Mouse (Mus musculus) CD8-positive naive resting alpha-beta T cell, adult 2 months (primary cell): ENCODE results near the gene Dmgdh.

Experiments
- DNase-seq, 2 experiments: peaks; one replicate each; pipeline ENCODE4 v3.0.0; 2022; ENCODE audit warnings: low read depth in 2 of 2, low spot score in 2 of 2

Gene Dmgdh

DNA sequence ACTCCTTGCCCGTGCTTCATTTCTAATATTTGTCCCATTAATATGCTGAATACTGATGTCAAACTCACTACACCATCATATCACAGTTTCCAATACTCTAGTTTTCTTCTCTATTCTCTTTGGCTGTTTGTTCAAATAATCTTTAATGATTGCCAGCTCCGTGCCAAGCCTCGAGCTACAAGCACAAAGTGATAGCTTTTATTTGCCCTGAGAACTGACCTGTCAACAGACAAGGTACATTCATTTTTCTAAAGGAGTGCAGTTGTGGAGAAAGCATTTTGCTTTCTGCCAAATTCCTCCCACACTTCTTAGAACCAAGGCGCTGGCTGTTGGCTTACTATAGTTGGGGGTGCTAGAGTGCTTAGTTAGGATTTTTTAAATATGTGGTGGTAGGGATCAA lies 33.0 kb downstream of the Dmgdh start:
- DNase-seq: no peak

DNA sequence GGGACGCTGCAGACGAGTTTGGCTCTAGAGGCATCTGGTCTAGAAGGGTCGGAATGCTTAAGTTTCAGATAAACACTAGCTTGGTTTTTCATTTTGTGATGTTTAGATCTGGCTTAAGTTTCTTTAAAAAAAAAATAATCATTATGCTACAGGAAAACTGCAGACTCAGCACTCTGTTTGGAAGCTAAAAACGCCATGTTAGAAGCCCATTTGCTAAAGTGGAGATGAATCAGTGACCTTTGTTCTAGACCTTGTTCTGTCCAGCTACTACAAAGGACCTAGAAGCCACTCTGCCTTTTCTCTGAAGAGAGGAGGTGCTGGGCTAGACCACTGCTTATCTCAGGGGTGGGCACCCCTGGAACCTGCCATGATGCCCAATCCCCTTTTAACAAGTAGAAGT lies 36.1 kb downstream of the Dmgdh start:
- no peak for DNase-seq

- DNase-seq: no peak
Measured at GRCm38 (mm10) chr13:93711226-93711625, 37.0 kb downstream of the Dmgdh start.

DNA sequence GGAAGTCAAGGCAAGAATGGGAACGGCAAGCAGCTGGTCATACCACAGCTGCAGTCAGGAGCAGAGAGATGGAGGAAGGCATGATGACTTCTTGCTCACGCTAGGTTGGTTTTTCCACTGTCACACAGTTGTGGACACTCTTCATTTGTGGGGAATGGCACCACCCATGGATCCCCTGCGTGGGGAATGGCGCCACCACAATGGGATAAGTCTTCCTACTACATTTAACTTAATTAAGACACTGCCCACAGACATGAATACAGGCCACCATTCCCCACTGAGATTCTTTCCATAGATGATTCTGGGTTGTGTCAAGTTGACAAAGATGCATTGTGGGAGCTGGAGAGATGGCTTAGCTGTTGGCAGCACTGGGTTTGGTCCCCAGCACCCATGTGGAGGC lies 38.1 kb downstream of the Dmgdh start:
- no peak for DNase-seq

GRCm38 (mm10) chr13:93713826-93714225 lies 39.6 kb downstream of the Dmgdh start:
- no peak for DNase-seq

GRCm38 (mm10) chr13:93717113-93717512 lies 42.9 kb downstream of the Dmgdh start:
- no peak for DNase-seq

- DNase-seq: peak in 1 of 2 experiments; percentile 9
Measured at GRCm38 (mm10) chr13:93718948-93719347, 44.7 kb downstream of the Dmgdh start.

DNA sequence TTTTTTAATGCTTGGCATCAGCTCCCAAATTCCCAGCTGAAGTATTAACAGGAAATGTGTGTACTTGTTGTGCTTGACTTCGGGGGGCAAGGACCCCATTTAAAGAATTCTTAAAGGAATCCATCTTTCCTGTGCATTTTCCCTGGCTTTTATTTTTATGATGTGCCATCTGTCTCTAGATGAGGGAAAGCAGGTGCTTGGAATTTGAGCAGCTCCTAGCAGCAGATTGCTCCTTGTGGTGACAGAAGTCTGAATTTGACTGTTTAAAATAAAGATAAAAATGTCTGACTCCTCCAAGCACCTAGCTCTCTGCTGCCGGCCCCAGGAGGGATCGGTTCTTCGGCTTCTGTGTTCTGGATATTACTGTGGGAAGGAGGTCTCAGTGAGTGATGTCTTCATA lies 47.7 kb downstream of the Dmgdh start:
- no peak for DNase-seq

- DNase-seq: no peak
Measured at GRCm38 (mm10) chr13:93723455-93723854, 49.2 kb downstream of the Dmgdh start.

DNA sequence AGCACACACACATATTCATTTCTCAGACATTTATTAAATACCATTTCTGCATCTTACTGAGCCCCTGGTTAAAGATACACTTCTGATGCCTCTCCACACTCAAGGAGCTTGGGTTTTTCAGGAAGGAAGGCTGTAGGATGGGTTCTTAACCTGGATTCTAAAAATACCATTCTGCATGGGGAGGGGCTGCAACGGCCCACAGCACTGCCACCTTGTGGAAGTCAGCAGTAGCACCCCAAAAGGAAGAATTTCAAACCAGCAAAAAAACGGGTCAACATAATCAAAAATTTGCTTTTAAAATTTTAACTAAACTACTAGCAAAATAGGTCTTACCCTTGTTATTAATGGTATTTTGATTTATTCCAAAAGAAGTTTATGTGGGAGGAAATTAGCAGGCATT lies 50.0 kb downstream of the Dmgdh start:
- DNase-seq: no peak

DNA sequence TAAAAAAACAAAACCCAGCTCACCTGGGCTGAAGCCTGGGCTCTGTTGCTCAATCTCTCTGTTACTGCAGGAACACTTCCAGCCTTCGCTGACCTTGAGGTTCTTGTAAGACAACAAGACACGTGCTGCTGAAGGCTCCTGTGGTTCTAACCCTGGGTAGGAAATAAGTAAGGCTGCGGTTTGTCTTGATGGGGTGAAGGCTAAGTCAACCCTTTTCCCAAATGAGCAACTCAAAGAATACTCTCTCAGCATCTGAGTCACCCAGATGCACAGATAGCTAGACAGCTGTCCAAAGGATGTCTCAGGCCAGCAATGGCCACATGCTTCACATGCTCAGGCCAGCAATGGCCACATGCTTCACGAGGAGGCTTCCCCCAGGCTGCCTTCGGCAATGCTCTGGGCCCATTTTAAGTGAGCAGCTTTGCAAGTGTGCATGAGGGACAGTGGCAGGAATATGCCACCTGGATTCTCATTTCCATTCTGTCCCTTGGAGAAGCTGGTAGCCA lies 61.0 kb downstream of the Dmgdh start:
- DNase-seq: no peak

DNA sequence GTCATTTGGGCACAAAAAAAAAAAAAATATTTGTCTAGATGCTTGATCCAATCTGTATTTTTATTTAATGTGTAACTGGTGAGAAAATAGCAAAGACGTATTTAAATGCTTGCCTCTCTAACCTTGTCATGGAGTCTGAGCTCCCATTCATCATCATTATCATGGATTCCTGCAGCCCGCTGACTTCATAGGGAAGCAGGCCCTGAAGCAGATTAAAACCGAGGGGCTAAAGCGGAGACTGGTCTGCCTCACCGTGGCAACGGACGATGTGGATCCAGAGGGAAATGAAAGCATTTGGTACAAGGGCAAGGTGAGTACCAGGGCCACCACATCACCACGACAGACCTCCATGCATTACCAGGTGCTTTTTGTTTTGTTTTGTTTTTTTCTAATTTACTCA lies 69.9 kb downstream of the Dmgdh start:
- DNase-seq: no peak

DNA sequence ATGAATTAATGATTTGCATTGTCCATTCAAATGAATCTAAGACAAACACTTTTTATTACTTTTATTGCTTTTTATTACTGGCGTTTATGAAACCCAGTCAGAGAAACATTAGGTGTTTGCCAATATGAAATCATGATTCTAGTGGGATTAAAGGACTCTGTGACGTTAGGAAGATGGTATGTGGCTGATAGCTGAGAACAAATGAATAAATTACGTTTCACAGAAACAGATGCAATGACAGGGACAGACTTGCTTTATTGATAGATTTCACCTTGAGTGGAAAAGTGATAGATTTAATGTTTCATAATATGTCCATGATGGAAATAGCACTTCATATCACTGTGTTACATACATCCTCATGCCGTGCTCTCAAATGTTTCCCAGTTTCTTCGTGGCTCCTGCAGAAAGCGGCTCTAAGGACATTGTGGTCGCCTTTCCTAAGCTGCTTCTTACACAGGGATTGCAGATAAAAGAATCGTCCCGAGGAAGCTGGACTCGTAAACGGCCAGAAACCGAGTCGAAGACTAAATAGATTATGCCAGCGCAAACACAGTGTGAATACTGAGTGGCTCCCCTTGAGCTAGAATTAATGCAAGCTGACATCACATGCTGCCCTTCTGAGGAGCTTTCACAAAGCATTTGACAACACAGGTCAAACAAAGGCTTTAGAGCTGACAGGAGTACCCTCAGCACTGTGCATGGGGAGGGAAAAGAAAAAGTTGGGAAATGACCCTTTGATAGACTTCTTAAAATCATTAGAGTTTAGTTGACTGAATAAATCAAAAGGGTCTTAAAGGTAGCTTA lies 78.6 kb downstream of the Dmgdh start:
- no peak for DNase-seq

GRCm38 (mm10) chr13:93755084-93755483 lies 80.9 kb downstream of the Dmgdh start:
- no peak for DNase-seq

- DNase-seq: no peak
Measured at GRCm38 (mm10) chr13:93756674-93757073, 82.4 kb downstream of the Dmgdh start.

DNA sequence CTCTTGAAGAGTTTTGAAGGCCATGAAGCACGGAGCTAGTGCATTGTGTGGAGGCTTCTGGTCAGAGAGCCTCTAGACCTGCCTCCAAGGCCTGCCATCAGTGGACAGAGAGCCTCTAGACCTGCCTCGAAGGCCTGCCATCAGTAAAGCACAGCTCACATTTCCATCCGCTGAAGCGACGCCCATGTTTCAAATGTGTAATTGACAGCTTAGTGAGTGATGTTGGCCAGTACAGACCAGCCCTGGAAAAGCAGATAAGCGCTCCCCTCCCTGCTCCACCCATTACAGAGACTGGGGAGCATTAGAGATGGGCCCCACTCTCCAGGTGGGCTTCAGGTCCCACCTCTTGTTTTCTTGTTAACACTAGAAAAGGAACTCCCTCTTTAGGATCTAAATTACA lies 83.3 kb downstream of the Dmgdh start:
- DNase-seq: no peak

GRCm38 (mm10) chr13:93758149-93758898 lies 84.1 kb downstream of the Dmgdh start:
- DNase-seq: no peak

GRCm38 (mm10) chr13:93761831-93762230 lies 87.6 kb downstream of the Dmgdh start:
- no peak for DNase-seq

GRCm38 (mm10) chr13:93762879-93763278 lies 88.6 kb downstream of the Dmgdh start:
- DNase-seq: no peak

GRCm38 (mm10) chr13:93764321-93764973 lies 90.2 kb downstream of the Dmgdh start:
- DNase-seq: no peak

DNA sequence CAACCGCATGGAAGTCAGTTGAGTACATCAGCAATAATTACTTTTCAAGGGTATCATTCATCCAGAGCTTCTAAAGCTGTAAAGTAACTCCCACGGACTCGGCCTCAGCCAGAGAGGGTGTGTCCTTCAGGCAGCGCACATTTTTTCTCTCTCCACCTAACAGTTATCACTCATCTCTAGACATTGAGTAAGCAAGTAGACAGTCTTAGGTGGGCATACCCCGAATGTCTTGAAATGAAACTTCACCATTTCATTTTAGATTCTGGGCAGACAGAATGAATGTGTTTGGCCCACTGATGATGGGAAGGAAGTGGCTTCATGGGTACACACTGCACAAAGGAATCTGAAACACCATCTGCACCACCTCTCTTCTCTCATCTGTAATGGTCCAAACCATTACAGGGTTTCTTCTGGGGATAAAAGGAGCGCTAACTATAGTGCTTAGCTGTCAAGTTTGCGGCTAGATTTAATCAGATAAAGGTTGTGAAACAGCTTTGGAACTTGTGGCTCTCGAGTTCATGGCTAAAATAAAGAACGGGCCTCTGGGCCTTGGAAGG lies 96.9 kb downstream of the Dmgdh start:
- DNase-seq: peak in 1 of 2 experiments; percentile 5
